Mouse (Mus musculus) cerebellum, adult 18-20 months (tissue): Measurements from ENCODE around the gene Snrnp70.

ENCODE experiments used
- DNase-seq, 2 experiments: peaks; one replicate each; pipeline ENCODE4 v3.0.0; 2021

The Snrnp70 gene

DNA sequence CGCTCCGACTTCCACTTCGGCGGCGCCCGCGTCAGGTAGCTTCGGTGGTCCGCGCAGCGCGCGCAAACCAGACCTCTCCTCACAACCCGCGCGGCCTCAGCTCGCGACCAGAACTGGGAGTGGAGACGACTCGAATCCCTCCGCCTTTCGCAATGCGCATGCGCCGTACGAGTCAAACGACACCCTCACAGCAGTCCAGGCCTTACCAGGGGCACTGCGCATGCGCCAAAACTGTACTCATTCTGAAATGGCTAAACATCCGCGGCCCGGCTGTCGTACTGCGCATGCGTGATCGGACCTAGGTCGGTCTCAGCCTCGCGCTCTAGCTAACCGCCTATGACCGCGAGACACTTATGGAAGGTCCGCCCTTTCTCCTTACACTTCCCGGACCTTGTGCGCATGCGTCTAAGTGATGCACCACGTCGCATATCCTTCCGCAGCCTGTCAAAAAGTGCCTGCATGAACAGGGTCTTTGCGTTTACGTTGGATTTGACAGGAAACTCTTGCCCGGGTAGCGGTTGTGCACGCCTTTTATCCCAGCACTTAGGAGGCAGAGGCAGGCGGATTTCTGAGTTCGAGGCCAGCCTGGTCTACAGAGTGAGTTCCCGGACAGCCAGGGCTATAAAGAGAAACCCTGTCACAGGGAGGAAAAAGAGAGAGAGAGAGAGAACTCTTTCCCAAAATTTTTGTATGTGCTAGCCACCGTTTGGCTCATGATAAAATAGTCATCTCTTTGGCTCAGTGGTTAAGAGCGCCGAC lies at the start of gene Snrnp70:
TSS of gene Snrnp70 (minus strand) at position 165 of the 759 bp plus-strand sequence.
- DNase-seq = peak; percentile 100

DNA sequence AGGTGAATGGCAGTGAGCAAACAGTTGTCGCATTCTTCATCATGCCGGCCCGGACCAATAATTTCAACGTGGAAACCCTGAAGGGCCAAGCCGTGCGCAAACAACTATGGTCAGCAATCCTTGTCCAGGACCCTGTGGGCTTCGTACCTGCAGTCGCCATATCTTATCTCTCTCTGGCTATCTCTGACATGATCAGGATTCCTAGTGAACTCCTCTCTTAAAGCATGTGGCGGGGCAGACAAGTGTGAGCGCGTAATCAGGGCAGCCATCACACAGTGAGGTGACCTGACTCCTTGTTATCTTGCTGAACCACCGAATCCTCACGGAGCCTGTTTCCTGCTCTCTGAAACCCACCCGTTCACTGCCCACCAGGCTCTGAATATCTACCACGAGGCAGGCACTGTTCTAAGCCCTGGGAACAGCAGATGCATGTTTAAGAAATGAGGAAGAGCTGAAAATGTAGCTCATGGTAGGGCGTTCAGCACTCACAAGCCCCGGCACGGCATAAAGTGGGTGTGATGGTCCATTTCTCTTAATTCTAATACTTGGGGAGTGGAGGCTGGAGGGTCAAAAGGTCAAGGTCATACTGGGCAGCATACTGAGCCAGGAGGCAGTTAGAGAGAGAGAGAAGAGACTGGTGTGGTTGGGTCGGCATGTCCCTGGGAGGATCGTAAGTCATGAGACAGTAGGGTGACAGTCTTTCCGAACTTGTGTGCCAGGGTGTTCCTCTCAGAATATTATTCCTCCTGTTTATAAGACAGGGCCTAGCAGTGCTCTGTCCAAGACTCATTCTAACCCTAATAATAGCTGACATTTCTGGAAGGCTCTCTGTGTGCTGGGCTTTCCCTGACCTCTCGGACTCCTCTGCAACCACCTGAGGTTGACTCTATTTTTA lies 48.2 kb upstream of the Snrnp70 start:
- DNase-seq = no peak

GRCm38 (mm10) chr7:45437521-45438276 lies 42.2 kb upstream of the Snrnp70 start, which contains the start of gene Ruvbl2:
Gene Ruvbl2 (minus strand): TSS chr7:45438096.
- peak; percentile 36 to 46 for DNase-seq

DNA sequence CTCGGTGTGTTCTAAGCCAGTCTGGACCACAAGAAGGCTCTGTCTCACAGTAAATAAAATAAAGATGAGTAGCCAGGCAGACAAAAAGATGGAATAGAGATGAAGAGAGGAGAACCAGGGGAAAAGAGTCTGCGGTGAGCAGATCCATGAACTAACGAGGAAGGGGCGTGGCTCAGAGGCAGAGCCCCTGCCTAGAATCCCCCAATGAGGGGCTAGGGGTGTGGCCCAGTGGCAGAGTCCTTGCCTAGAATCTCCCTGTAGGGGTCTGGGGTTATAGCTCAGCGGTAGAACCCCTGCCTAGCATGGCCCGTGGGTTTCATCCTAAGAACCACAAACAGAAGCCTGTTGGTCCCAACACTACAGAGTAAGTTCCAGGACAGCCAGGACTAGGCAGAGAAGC lies 41.5 kb upstream of the Snrnp70 start:
- DNase-seq = no peak

- no peak for DNase-seq
These were observed 40.9 kb upstream of the Snrnp70 start for GRCm38 (mm10) chr7:45436444-45436843.

DNA sequence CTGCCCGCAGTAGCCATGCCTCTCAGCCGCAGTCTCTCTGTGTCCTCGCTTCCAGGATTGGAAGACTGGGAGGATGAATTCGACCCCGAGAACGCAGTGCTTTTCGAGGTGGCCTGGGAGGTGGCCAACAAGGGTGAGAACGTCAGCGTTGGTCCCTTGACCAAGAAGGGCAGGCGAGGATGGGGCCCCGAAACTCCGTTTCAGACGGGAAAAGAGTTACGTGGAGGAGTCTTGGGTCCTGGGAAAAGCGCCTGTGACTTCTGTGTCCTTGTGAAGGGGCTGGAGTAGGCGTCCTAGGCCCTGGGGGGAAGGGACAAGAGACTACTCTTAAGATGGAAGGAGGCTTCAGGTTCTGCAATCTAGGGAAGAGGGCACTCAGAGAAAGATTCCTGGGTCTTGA lies 39.5 kb upstream of the Snrnp70 start:
- no peak for DNase-seq

DNA sequence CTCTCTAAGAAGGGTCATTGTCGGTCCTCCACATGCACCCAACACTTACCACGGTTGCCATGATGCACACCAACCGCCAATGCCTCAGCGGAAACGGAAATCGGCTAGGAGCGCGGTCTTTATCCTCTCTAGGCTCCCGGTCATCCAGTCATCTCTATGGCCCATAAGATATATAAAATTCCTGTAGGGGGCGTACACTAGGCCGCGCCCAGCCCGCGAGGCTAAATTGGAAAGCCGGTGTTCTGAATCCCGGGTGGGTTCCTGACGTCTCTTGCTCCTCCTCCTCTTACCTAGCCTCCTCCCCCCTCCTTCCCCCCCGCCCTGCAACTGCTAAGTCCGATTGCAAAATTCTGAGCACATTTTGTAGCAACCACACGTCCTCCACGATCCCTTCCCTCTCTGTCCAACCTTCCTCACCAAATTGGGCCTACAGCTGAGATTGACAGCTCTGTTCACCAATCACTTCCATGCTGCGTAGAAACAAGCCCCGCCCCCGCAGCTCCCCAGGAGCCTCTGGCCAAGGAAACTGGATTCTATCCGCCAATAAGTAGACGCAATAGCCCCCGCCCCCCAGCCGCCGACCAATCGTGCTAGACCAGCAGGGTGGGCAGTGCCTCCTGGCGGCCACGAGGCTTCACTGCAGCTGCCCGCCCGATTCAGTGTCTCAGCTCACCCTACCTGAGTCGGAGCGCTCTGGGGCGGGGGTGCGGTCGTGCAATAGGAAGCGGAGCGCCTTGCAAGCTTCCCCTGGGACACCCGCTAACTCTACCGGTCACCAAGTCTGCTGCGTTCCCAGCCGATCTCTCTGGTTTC lies 38.9 kb upstream of the Snrnp70 start, which contains the start of gene Gys1:
TSS of gene Gys1 (plus strand) at position 642 of the 813 bp plus-strand sequence.
- DNase-seq = peak; percentile 100

GRCm38 (mm10) chr7:45433835-45434202 lies 38.3 kb upstream of the Snrnp70 start:
- no peak for DNase-seq

GRCm38 (mm10) chr7:45426556-45426955 lies 31.0 kb upstream of the Snrnp70 start:
- DNase-seq = no peak

DNA sequence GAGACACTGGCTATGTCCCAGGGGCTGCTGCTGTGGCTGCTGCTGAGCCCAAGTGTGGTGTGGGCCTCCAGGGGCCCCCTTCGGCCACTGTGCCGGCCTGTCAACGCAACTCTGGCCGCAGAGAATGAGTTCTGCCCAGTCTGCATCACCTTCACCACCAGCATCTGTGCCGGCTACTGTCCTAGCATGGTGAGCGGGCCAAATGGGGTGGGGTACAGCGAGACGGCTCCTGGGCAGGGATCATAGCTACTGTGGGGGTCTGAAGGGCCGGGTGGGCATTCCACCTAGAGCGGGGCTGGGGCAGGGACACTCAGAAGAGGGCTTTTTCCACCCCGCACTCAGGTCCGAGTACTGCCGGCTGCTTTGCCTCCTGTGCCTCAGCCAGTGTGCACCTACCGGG lies 25.7 kb upstream of the Snrnp70 start:
- DNase-seq = no peak

GRCm38 (mm10) chr7:45420615-45420919 lies 25.0 kb upstream of the Snrnp70 start, which contains the start of gene Lhb:
Gene Lhb (plus strand): TSS chr7:45420820.
- no peak for DNase-seq

- DNase-seq = no peak
These were observed 24.5 kb upstream of the Snrnp70 start for GRCm38 (mm10) chr7:45419859-45420614.

- no peak for DNase-seq
These were observed 22.5 kb upstream of the Snrnp70 start for GRCm38 (mm10) chr7:45417962-45418492.

DNA sequence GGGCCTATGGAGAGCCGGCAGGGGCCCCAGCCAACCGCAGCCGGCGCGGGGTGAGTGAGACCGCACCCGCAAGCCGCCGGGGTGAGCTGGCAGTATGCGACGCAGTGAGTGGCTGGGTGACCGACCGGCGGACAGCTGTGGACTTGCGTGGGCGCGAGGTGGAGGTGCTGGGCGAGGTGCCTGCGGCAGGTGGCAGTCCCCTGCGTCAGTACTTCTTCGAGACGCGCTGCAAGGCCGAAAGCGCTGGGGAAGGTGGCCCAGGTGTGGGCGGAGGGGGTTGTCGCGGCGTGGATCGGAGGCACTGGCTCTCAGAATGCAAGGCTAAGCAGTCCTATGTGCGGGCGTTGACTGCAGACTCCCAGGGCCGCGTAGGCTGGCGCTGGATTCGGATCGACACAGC lies 20.1 kb upstream of the Snrnp70 start:
- DNase-seq = peak in 1 of 2 experiments; percentile 17

GRCm38 (mm10) chr7:45414740-45415224 lies 19.2 kb upstream of the Snrnp70 start:
- DNase-seq = no peak

GRCm38 (mm10) chr7:45413864-45414739 lies 18.6 kb upstream of the Snrnp70 start:
- DNase-seq = no peak

DNA sequence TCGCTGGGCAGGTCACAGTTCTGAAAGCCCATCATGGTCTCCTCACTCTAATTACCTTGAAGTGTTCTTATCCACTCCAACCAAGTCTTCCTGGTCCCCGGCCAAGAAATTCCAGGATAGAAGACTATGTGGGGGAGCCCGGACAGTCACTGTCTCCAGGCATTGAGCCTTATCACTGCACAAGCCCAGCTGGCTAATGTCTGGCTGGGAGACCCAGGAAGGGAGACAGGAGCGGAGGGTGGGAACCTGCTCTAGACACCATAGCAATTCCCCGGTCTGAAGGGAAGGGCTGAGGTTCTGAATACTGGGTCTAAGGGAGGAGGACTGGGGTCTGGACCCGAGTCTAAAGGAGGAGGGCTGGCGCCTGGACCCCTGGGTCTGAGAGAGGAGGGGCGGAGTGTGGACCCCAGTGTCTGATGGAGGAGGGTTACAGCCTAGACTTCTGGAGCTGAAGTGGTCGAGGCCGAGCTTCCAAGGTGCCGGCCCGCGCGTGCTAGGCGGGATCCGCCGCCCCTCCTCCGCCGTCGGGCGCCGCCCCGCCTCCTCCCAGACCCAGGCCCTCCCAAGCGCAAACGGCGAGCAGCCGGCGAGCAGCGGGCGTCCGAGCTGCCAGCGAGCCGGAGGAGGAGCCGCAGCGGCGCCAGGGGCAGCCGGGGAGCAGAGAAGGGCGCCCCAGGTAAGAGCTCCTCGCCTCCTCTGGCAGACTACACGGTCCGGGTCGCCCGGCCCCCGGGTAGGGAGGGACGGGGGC lies 17.7 kb upstream of the Snrnp70 start, which contains the start of gene Ntf5:
TSS of gene Ntf5 (plus strand) at position 583 of the 751 bp plus-strand sequence.
- peak in 1 of 2 experiments; percentile 9 for DNase-seq

GRCm38 (mm10) chr7:45412421-45412820 lies 16.9 kb upstream of the Snrnp70 start:
- DNase-seq = no peak
